Mouse (Mus musculus) hindbrain, embryonic 12.5 days (tissue): ENCODE data around the gene Rap2b. TPM values are rescaled to one million over a fixed set of nuclear protein-coding genes. Genes with fewer than 3 reads are reported as not detected.

Source experiments
- ATAC-seq: fragments of 200-750 bp; cut with Nextera tagmentation; 2 replicates; pipeline ENCODE4 v1.8.0; 2017; ENCODE audit warnings: moderate TSS enrichment; ENCODE audit not compliant: low FRiP score
- H3K27ac ChIP-seq: fragments of 300-500 bp; sonication (generic); 2 replicates; pipeline ENCODE4 v1.5.1; 2016; ENCODE audit warnings: mild to moderate bottlenecking
- H3K27me3 ChIP-seq: fragments of 300-500 bp; sonication (generic); 2 replicates; pipeline ENCODE4 v1.6.1; 2016; ENCODE audit warnings: mild to moderate bottlenecking
- H3K36me3 ChIP-seq: fragments of 300-500 bp; sonication (generic); 2 replicates; pipeline ENCODE4 v1.6.1; 2016; ENCODE audit warnings: mild to moderate bottlenecking
- H3K4me1 ChIP-seq: fragments of 300-500 bp; sonication (generic); 2 replicates; pipeline ENCODE4 v1.6.1; 2016
- H3K4me2 ChIP-seq: fragments of 300-500 bp; sonication (generic); replicated peaks from 2 replicates; pipeline ENCODE4 v1.6.1; 2016; ENCODE audit warnings: mild to moderate bottlenecking
- H3K4me3 ChIP-seq: fragments of 300-500 bp; sonication (generic); 2 replicates; pipeline ENCODE4 v1.5.1; 2016; ENCODE audit warnings: mild to moderate bottlenecking
- H3K9ac ChIP-seq: fragments of 300-500 bp; sonication (generic); 2 replicates; pipeline ENCODE4 v1.6.1; 2016; ENCODE audit warnings: mild to moderate bottlenecking, moderate library complexity
- H3K9me3 ChIP-seq: fragments of 300-500 bp; sonication (generic); replicated peaks from 2 replicates; pipeline ENCODE4 v1.6.1; 2016; ENCODE audit warnings: mild to moderate bottlenecking
- WGBS: fragments of 180-500 bp; shearing (Covaris S2); methylation state at CpG from one replicate; pipeline ENCODE4 v1.1.7; 2016; 5-methylcytosine and 5-hydroxymethylcytosine counted together
- polyA plus RNA-seq: library from polyadenylated mRNA; unstranded; fragments of >200 nt; fragmentation: Nextera tagmentation; extraction: Ambion mirVana; gene quantifications from 2 replicates; pipeline ENCODE4 v1.2.1, GENCODE M21; 2016

Rap2b gene
- 15.4 and 17.8 TPM in 2 replicates for polyA plus RNA-seq

DNA sequence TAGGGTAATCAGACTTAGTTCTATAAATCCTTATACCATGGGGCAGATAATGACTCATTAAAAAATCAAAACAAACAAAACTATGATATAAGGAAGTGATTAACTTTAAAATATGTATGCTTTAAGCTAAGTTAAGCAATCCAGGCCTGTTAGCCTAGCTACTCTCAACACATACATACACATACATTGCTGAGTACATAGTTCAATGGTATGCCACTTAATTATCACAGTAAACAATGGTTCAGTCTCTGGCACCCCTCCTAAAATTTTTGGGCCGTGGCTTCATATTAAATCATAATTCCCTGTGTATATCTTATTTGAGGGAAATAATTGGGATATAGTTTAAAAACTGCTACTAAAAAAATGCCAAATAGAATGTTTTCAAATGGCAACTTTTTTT is at the start of gene Rap2b:
Gene Rap2b, plus strand, starts transcription at position 301 of the 400 bp plus-strand sequence.
- Histone ChIP-seq H3K36me3 (no peaks in the 10 kb centered on the region), H3K27ac (no peak within 1 kb of the TSS), H3K4me2 (0 out of 2 replicates have a peak within 1 kb of the TSS, but pooled peaks have one; percentile 90), H3K9me3 (no peaks in the 10 kb centered on the region), H3K9ac (no peak within 1 kb of the TSS), H3K4me1 (peaks cover 7% of the 10 kb centered on the region), H3K4me3 (no peak within 1 kb of the TSS), H3K27me3 (no peaks in the 10 kb centered on the region)
- 93% methylated on average over 1 of the region's 1 CpGs for WGBS
- ATAC-seq: no peak

DNA sequence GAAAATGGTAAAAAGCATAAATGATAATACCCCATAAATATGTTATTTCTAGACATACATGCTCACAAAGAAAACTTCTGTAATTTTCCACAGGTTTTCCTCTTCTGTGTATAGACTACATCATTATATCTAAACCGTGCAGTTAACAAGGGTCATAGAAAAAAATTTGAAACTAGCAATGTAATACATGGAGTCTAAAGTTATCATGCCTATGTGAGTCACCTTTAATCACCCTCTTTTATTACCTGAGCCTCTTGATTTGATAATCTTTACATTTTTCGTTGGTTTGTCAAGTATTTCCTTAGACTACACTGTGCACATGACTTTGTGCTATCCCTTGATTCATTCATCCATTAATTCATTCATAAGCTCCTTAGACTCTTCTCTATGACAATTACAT is 46.4 kb upstream of the Rap2b start:
- whole genome bisulfite sequencing: 85% methylated on average over 2 of the region's 2 CpGs
- Histone ChIP-seq H3K9ac (no peak overlapping the region), H3K36me3 (no peaks in the 10 kb centered on the region), H3K4me2 (no peak overlapping the region), H3K27me3 (no peaks in the 10 kb centered on the region), H3K27ac (no peak overlapping the region), H3K4me1 (no peaks in the 10 kb centered on the region), H3K9me3 (no peaks in the 10 kb centered on the region), H3K4me3 (no peak overlapping the region)
- no peak for ATAC-seq

- H3K27me3 ChIP-seq: no peaks in the 10 kb centered on the region
- no peak overlapping the region for H3K27ac ChIP-seq
- no peaks in the 10 kb centered on the region for H3K36me3 ChIP-seq
- H3K4me3 ChIP-seq: no peak overlapping the region
- WGBS: 86% methylated on average over 2 of the region's 2 CpGs
- no peak for ATAC-seq
- H3K4me2 ChIP-seq: no peak overlapping the region
- no peaks in the 10 kb centered on the region for H3K9me3 ChIP-seq
- no peaks in the 10 kb centered on the region for H3K4me1 ChIP-seq
- H3K9ac ChIP-seq: no peak overlapping the region
These were observed 41.4 kb upstream of the Rap2b start for GRCm38 (mm10) chr3:61320031-61320430.

- 88% methylated on average over 6 of the region's 6 CpGs for WGBS
- H3K4me3 ChIP-seq: no peak overlapping the region
- no peak overlapping the region for H3K9ac ChIP-seq
- H3K9me3 ChIP-seq: no peaks in the 10 kb centered on the region
- H3K27me3 ChIP-seq: no peaks in the 10 kb centered on the region
- H3K36me3 ChIP-seq: no peaks in the 10 kb centered on the region
- ATAC-seq: no peak
- no peak overlapping the region for H3K27ac ChIP-seq
- no peak overlapping the region for H3K4me2 ChIP-seq
- no peaks in the 10 kb centered on the region for H3K4me1 ChIP-seq
These were observed 39.8 kb upstream of the Rap2b start for GRCm38 (mm10) chr3:61321632-61322031.

DNA sequence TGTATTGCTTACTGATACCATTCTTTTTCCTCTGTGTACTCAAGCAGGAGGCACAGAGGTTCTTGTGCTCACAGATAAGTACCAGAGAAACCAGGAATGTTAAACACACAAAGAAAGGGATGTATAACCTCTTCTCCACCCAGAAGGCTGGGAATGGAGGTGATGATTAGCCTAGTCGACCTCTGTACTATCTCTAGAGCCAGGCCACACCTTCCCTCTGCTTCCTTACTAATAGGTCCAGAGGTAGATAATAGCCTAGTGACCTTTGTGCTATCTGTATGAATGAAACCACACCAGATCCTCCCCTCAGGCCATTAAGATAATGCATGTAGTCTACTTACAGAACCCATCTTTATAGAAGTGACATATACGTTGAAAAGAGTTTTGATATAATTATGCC is 25.2 kb upstream of the Rap2b start:
- Histone ChIP-seq H3K4me3 (no peak overlapping the region), H3K4me2 (no peak overlapping the region), H3K27me3 (no peaks in the 10 kb centered on the region), H3K27ac (no peak overlapping the region), H3K36me3 (no peaks in the 10 kb centered on the region), H3K9me3 (no peaks in the 10 kb centered on the region), H3K9ac (no peak overlapping the region), H3K4me1 (no peaks in the 10 kb centered on the region)
- WGBS: 65% methylated on average over 2 of the region's 2 CpGs
- no peak for ATAC-seq

GRCm38 (mm10) chr3:61337230-61337629 is 24.2 kb upstream of the Rap2b start:
- Histone ChIP-seq H3K36me3 (no peaks in the 10 kb centered on the region), H3K4me2 (no peak overlapping the region), H3K27me3 (no peaks in the 10 kb centered on the region), H3K9me3 (no peaks in the 10 kb centered on the region), H3K4me1 (no peaks in the 10 kb centered on the region), H3K27ac (no peak overlapping the region), H3K4me3 (no peak overlapping the region), H3K9ac (no peak overlapping the region)
- 82% methylated on average over 3 of the region's 3 CpGs for WGBS
- no peak for ATAC-seq

GRCm38 (mm10) chr3:61340321-61340720 is 21.1 kb upstream of the Rap2b start:
- no peaks in the 10 kb centered on the region for H3K9me3 ChIP-seq
- 63% methylated on average over 5 of the region's 5 CpGs for WGBS
- no peaks in the 10 kb centered on the region for H3K27me3 ChIP-seq
- no peak overlapping the region for H3K4me2 ChIP-seq
- H3K4me3 ChIP-seq: no peak overlapping the region
- H3K36me3 ChIP-seq: no peaks in the 10 kb centered on the region
- H3K4me1 ChIP-seq: no peaks in the 10 kb centered on the region
- H3K9ac ChIP-seq: no peak overlapping the region
- no peak overlapping the region for H3K27ac ChIP-seq
- no peak for ATAC-seq

- no peaks in the 10 kb centered on the region for H3K4me1 ChIP-seq
- no peak overlapping the region for H3K9ac ChIP-seq
- no peak for ATAC-seq
- H3K4me2 ChIP-seq: no peak overlapping the region
- H3K27ac ChIP-seq: no peak overlapping the region
- no peaks in the 10 kb centered on the region for H3K36me3 ChIP-seq
- H3K9me3 ChIP-seq: no peaks in the 10 kb centered on the region
- no peak overlapping the region for H3K4me3 ChIP-seq
- H3K27me3 ChIP-seq: no peaks in the 10 kb centered on the region
- 82% methylated on average over 7 of the region's 7 CpGs for WGBS
These were observed 17.4 kb upstream of the Rap2b start for GRCm38 (mm10) chr3:61344031-61344430.

- H3K4me3 ChIP-seq: no peak overlapping the region
- H3K27me3 ChIP-seq: no peaks in the 10 kb centered on the region
These were observed 15.8 kb upstream of the Rap2b start for GRCm38 (mm10) chr3:61345636-61346035.

DNA sequence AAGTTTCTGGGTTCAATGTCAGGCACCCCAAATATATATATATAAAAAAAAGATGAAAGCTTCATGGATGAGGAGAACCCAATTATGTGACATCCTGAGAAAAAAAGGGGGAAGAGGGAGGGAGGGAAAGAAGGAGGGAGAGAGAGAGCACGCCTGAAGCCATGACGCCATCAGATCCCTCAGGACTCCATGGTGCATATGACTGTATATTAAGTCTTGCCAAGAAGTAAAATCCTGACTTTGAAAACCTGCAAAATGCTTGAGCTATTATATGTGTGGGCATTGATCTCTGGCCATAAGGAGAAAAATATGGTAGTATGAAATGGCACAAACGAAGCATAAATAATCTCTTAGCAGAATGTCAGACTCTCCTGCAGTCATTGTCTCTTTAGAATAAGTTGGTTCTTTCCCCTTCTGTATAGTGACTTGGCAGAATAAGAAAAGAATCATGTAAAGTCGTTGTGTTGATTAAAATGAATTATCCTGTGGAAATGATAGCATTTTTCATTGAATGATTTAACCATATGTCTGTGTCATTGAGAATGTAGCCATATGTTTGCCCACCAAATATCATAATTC is 13.3 kb upstream of the Rap2b start:
- H3K27me3 ChIP-seq: no peaks in the 10 kb centered on the region
- no peaks in the 10 kb centered on the region for H3K4me1 ChIP-seq
- 79% methylated on average over 4 of the region's 4 CpGs for WGBS
- no peaks in the 10 kb centered on the region for H3K9me3 ChIP-seq
- H3K27ac ChIP-seq: no peak overlapping the region
- H3K9ac ChIP-seq: no peak overlapping the region
- H3K4me2 ChIP-seq: no peak overlapping the region
- no peak for ATAC-seq
- H3K36me3 ChIP-seq: no peaks in the 10 kb centered on the region
- H3K4me3 ChIP-seq: no peak overlapping the region

More at GRCm38 (mm10) chr3:61345636-61346035, 15.8 kb upstream of the Rap2b start:
- no peaks in the 10 kb centered on the region for H3K9me3 ChIP-seq
- no peak overlapping the region for H3K4me2 ChIP-seq
- no peaks in the 10 kb centered on the region for H3K36me3 ChIP-seq
- WGBS: 46% methylated on average over 1 of the region's 1 CpGs
- H3K9ac ChIP-seq: no peak overlapping the region
- H3K27ac ChIP-seq: no peak overlapping the region
- ATAC-seq: no peak
- no peaks in the 10 kb centered on the region for H3K4me1 ChIP-seq

DNA sequence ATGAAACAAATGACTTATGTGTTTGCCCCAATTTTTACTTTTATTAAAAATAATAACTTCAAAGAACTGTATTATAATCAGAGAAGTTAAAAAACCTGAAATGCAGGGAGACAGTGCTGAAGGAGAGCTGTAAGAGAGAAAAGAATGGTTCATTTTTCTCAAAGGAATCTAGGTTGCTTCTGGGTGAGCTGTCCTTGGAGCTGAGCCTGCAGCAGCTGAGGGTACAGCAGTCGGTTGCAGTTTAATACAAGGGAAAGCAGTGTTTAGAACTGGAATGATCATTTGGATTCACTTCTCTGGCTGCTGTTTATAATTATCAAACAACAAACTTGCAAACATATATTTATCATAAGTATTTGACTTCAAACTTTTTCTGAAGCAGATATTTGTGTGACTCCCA is 12.0 kb upstream of the Rap2b start:
- WGBS: 67% methylated on average over 1 of the region's 1 CpGs

DNA sequence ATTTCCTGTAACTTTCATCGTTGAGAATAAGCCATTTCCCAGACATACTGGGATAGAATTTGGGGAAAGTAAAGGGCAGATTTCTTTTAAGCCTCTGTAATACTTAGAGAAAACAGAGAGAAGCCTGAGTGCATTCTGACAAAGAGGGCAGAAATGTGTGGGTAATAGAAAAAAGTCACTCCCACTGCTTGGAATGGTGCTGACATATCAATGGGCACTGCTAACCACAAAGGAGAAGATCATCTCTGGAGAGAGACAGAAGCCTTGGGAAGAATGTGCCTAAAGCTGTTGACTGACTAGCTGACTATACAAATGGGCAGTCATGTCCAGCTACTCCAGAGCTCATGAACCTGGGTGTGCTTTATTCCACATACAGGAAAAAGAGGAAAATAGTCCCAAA is 6.0 kb upstream of the Rap2b start:
- no peak overlapping the region for H3K9ac ChIP-seq
- 62% methylated on average over 1 of the region's 1 CpGs for WGBS
- ATAC-seq: no peak
- H3K27me3 ChIP-seq: no peaks in the 10 kb centered on the region
- H3K4me1 ChIP-seq: no peaks in the 10 kb centered on the region
- H3K27ac ChIP-seq: no peak overlapping the region
- H3K4me3 ChIP-seq: no peak overlapping the region
- no peaks in the 10 kb centered on the region for H3K9me3 ChIP-seq
- no peaks in the 10 kb centered on the region for H3K36me3 ChIP-seq
- no peak overlapping the region for H3K4me2 ChIP-seq

More for the DNA sequence above, 12.0 kb upstream of the Rap2b start:
- Histone ChIP-seq H3K4me3 (no peak overlapping the region), H3K9me3 (no peaks in the 10 kb centered on the region), H3K4me1 (no peaks in the 10 kb centered on the region), H3K27ac (no peak overlapping the region), H3K9ac (no peak overlapping the region), H3K27me3 (no peaks in the 10 kb centered on the region), H3K36me3 (no peaks in the 10 kb centered on the region), H3K4me2 (no peak overlapping the region)
- ATAC-seq: no peak

GRCm38 (mm10) chr3:61358107-61358506 is 3.3 kb upstream of the Rap2b start:
- 64% methylated on average over 6 of the region's 6 CpGs for WGBS
- H3K4me3 ChIP-seq: no peak overlapping the region
- H3K4me2 ChIP-seq: no peak overlapping the region
- H3K36me3 ChIP-seq: no peaks in the 10 kb centered on the region
- H3K9ac ChIP-seq: no peak overlapping the region
- H3K27me3 ChIP-seq: no peaks in the 10 kb centered on the region
- no peaks in the 10 kb centered on the region for H3K9me3 ChIP-seq
- ATAC-seq: no peak
- H3K27ac ChIP-seq: no peak overlapping the region
- peaks cover 3% of the 10 kb centered on the region; the same call in 1 of the 2 replicates for H3K4me1 ChIP-seq
